Mouse (Mus musculus) lung, embryonic 16.5 days (tissue): Measurements from ENCODE around the gene Cdc42se2. TPM values are rescaled to one million over a fixed set of nuclear protein-coding genes. Genes with fewer than 3 reads are reported as not detected.

ENCODE experiments used
- ATAC-seq: fragments of 200-750 bp; cut with Nextera tagmentation; 2 replicates; pipeline ENCODE4 v1.8.0; 2017; ENCODE audit warnings: low read depth, mild to moderate bottlenecking, moderate library complexity
- H3K27ac ChIP-seq: fragments of 300-500 bp; sonication (generic); 2 replicates; pipeline ENCODE4 v1.5.1; 2014; ENCODE audit warnings: mild to moderate bottlenecking, control low read depth, low read length
- H3K27me3 ChIP-seq: fragments of 300-500 bp; sonication (generic); 2 replicates; pipeline ENCODE4 v1.6.1; 2014; ENCODE audit warnings: low read depth, low read length, mixed read lengths; ENCODE audit not compliant: control insufficient read depth, insufficient read depth
- H3K36me3 ChIP-seq: fragments of 300-500 bp; sonication (generic); 2 replicates; pipeline ENCODE4 v1.6.1; 2014; ENCODE audit warnings: low read length; ENCODE audit not compliant: control insufficient read depth, insufficient read depth
- H3K4me1 ChIP-seq: fragments of 300-500 bp; sonication (generic); replicated peaks from 2 replicates; pipeline ENCODE4 v1.6.1; 2014; ENCODE audit warnings: low read length, mixed read lengths; ENCODE audit not compliant: control insufficient read depth, insufficient read depth
- H3K4me2 ChIP-seq: fragments of 300-500 bp; sonication (generic); 2 replicates; pipeline ENCODE4 v1.6.1; 2014; ENCODE audit warnings: low read depth, low read length, control low read depth
- H3K4me3 ChIP-seq: fragments of 300-500 bp; sonication (generic); 2 replicates; pipeline ENCODE4 v1.5.1; 2014; ENCODE audit warnings: mild to moderate bottlenecking, low read length, control low read depth
- H3K9ac ChIP-seq: fragments of 300-500 bp; sonication (generic); 2 replicates; pipeline ENCODE4 v1.6.1; 2014; ENCODE audit warnings: low read length, control low read depth
- H3K9me3 ChIP-seq: fragments of 300-500 bp; sonication (generic); 2 replicates; pipeline ENCODE4 v1.6.1; 2016; ENCODE audit warnings: low read length; ENCODE audit not compliant: control insufficient read depth
- WGBS: fragments of 180-500 bp; shearing (Covaris S2); extraction: QIAGEN DNeasy Blood & Tissue Kit; methylation state at CpG from one replicate; pipeline ENCODE4 v1.1.7; 2014; 5-methylcytosine and 5-hydroxymethylcytosine counted together
- polyA plus RNA-seq: library from polyadenylated mRNA; unstranded; fragments of >200 nt; fragmentation: Nextera tagmentation; extraction: Ambion mirVana; gene quantifications from 2 replicates; pipeline ENCODE4 v1.2.1, GENCODE M21; 2015

Cdc42se2 gene
- polyA plus RNA-seq, 1 experiment from 2014 or later = 69.7 TPM

GRCm38 (mm10) chr11:54710512-54711293, 76.8 kb downstream of the Cdc42se2 start:
- Histone ChIP-seq H3K4me1 (no peaks in the 10 kb centered on the region), H3K27me3 (no peaks in the 10 kb centered on the region), H3K4me3 (no peak overlapping the region), H3K9me3 (no peaks in the 10 kb centered on the region), H3K9ac (no peak overlapping the region), H3K27ac (no peak overlapping the region), H3K36me3 (no peaks in the 10 kb centered on the region), H3K4me2 (no peak overlapping the region)
- WGBS = 77% methylated on average over 4 of the region's 4 CpGs
- ATAC-seq = no peak

GRCm38 (mm10) chr11:54709645-54710044, 77.8 kb downstream of the Cdc42se2 start:
- Histone ChIP-seq H3K9me3 (no peaks in the 10 kb centered on the region), H3K27ac (no peak overlapping the region), H3K9ac (no peak overlapping the region), H3K36me3 (no peaks in the 10 kb centered on the region), H3K4me3 (no peak overlapping the region), H3K4me1 (no peaks in the 10 kb centered on the region), H3K27me3 (no peaks in the 10 kb centered on the region), H3K4me2 (no peak overlapping the region)
- 47% methylated on average over 2 of the region's 2 CpGs for WGBS
- no peak for ATAC-seq

- Histone ChIP-seq H3K4me2 (no peak overlapping the region), H3K36me3 (no peaks in the 10 kb centered on the region), H3K4me3 (no peak overlapping the region), H3K27ac (no peak overlapping the region), H3K9me3 (no peaks in the 10 kb centered on the region), H3K27me3 (no peaks in the 10 kb centered on the region), H3K4me1 (no peaks in the 10 kb centered on the region), H3K9ac (no peak overlapping the region)
- 89% methylated on average over 2 of the region's 2 CpGs for WGBS
- no peak for ATAC-seq
Measured at GRCm38 (mm10) chr11:54708153-54708552, 79.3 kb downstream of the Cdc42se2 start.

- H3K4me1 ChIP-seq = no peaks in the 10 kb centered on the region
- H3K4me3 ChIP-seq = no peak overlapping the region
- H3K27me3 ChIP-seq = no peaks in the 10 kb centered on the region
- ATAC-seq = 0 out of 2 replicates have a peak, but pooled peaks have one; percentile 36
- no peaks in the 10 kb centered on the region for H3K9me3 ChIP-seq
- H3K9ac ChIP-seq = no peak overlapping the region
- H3K36me3 ChIP-seq = no peaks in the 10 kb centered on the region
- no peak overlapping the region for H3K27ac ChIP-seq
- no peak overlapping the region for H3K4me2 ChIP-seq
- WGBS = 34% methylated on average over 4 of the region's 4 CpGs
Measured at GRCm38 (mm10) chr11:54703306-54703705, 84.2 kb downstream of the Cdc42se2 start.

- WGBS = 82% methylated on average over 8 of the region's 8 CpGs
- peaks cover 6% of the 10 kb centered on the region; the same call in 1 of the 2 replicates for H3K36me3 ChIP-seq
- no peaks in the 10 kb centered on the region for H3K4me1 ChIP-seq
- ATAC-seq = no peak
- no peaks in the 10 kb centered on the region for H3K27me3 ChIP-seq
- H3K9ac ChIP-seq = no peak overlapping the region
- no peaks in the 10 kb centered on the region for H3K9me3 ChIP-seq
- no peak overlapping the region for H3K4me3 ChIP-seq
- no peak overlapping the region for H3K4me2 ChIP-seq
- H3K27ac ChIP-seq = no peak overlapping the region
Measured at GRCm38 (mm10) chr11:54701848-54702247, 85.6 kb downstream of the Cdc42se2 start.

GRCm38 (mm10) chr11:54699972-54700371, 87.5 kb downstream of the Cdc42se2 start:
- H3K9ac ChIP-seq = no peak overlapping the region
- no peak overlapping the region for H3K4me2 ChIP-seq
- H3K27me3 ChIP-seq = no peaks in the 10 kb centered on the region
- no peak for ATAC-seq
- no peaks in the 10 kb centered on the region for H3K9me3 ChIP-seq
- peaks cover 15% of the 10 kb centered on the region for H3K36me3 ChIP-seq
- H3K4me3 ChIP-seq = no peak overlapping the region
- WGBS = 82% methylated on average over 3 of the region's 3 CpGs
- H3K4me1 ChIP-seq = no peaks in the 10 kb centered on the region
- H3K27ac ChIP-seq = no peak overlapping the region

GRCm38 (mm10) chr11:54698636-54699035, 88.8 kb downstream of the Cdc42se2 start:
- Histone ChIP-seq H3K27me3 (no peaks in the 10 kb centered on the region), H3K9me3 (no peaks in the 10 kb centered on the region), H3K4me1 (no peaks in the 10 kb centered on the region), H3K27ac (no peak overlapping the region), H3K4me3 (no peak overlapping the region), H3K4me2 (no peak overlapping the region), H3K9ac (no peak overlapping the region), H3K36me3 (peaks cover 19% of the 10 kb centered on the region)
- 86% methylated on average over 7 of the region's 7 CpGs for WGBS
- no peak for ATAC-seq

- Histone ChIP-seq H3K9ac (no peak overlapping the region), H3K27ac (no peak overlapping the region), H3K27me3 (no peaks in the 10 kb centered on the region), H3K4me1 (no peaks in the 10 kb centered on the region), H3K9me3 (no peaks in the 10 kb centered on the region), H3K4me2 (no peak overlapping the region), H3K4me3 (no peak overlapping the region), H3K36me3 (peaks cover 19% of the 10 kb centered on the region)
- ATAC-seq = no peak
- WGBS = 91% methylated on average over 5 of the region's 5 CpGs
Measured at GRCm38 (mm10) chr11:54697611-54698010, 89.9 kb downstream of the Cdc42se2 start.

- Histone ChIP-seq H3K4me1 (no peaks in the 10 kb centered on the region), H3K9ac (no peak overlapping the region), H3K27ac (no peak overlapping the region), H3K9me3 (no peaks in the 10 kb centered on the region), H3K4me2 (no peak overlapping the region), H3K27me3 (no peaks in the 10 kb centered on the region), H3K4me3 (no peak overlapping the region), H3K36me3 (peaks cover 24% of the 10 kb centered on the region)
- no peak for ATAC-seq
- WGBS = 59% methylated on average over 4 of the region's 4 CpGs
Measured at GRCm38 (mm10) chr11:54695951-54696350, 91.5 kb downstream of the Cdc42se2 start.
